Mouse (Mus musculus) kidney, embryonic 15.5 days (tissue): ENCODE data around the gene Lypd6b. TPM values are rescaled to one million over a fixed set of nuclear protein-coding genes. Genes with fewer than 3 reads are reported as not detected.
A peak's percentile ranks its signal among the peaks of the same experiment; 100 is the strongest.

Experiments
- ATAC-seq: fragments of 200-750 bp; cut with Nextera tagmentation; replicated peaks from 2 replicates; pipeline ENCODE4 v1.8.0; 2017; ENCODE audit warnings: moderate TSS enrichment; ENCODE audit not compliant: low FRiP score
- H3K27ac ChIP-seq: fragments of 300-500 bp; sonication (generic); 2 replicates; pipeline ENCODE4 v1.5.1; 2015; ENCODE audit warnings: mild to moderate bottlenecking, inconsistent platforms
- H3K27me3 ChIP-seq: fragments of 300-500 bp; sonication (generic); 2 replicates; pipeline ENCODE4 v1.6.1; 2015; ENCODE audit warnings: inconsistent platforms
- H3K36me3 ChIP-seq: fragments of 300-500 bp; sonication (generic); 2 replicates; pipeline ENCODE4 v1.6.1; 2015; ENCODE audit warnings: inconsistent platforms
- H3K4me1 ChIP-seq: fragments of 300-500 bp; sonication (generic); 2 replicates; pipeline ENCODE4 v1.6.1; 2015; ENCODE audit warnings: inconsistent platforms
- H3K4me2 ChIP-seq: fragments of 300-500 bp; sonication (generic); 2 replicates; pipeline ENCODE4 v1.6.1; 2015; ENCODE audit warnings: moderate library complexity, mild to moderate bottlenecking, inconsistent platforms
- H3K4me3 ChIP-seq: fragments of 300-500 bp; sonication (generic); replicated peaks from 2 replicates; pipeline ENCODE4 v1.5.1; 2015; ENCODE audit warnings: mild to moderate bottlenecking, inconsistent platforms
- H3K9ac ChIP-seq: fragments of 300-500 bp; sonication (generic); 2 replicates; pipeline ENCODE4 v1.6.1; 2015; ENCODE audit warnings: mild to moderate bottlenecking, inconsistent platforms
- H3K9me3 ChIP-seq: fragments of 300-500 bp; sonication (generic); replicated peaks from 2 replicates; pipeline ENCODE4 v1.6.1; 2016; ENCODE audit warnings: inconsistent platforms
- WGBS: fragments of 180-500 bp; shearing (Covaris S2); methylation state at CpG from one replicate; pipeline ENCODE4 v1.1.7; 2015; ENCODE audit warnings: mixed read lengths; 5-methylcytosine and 5-hydroxymethylcytosine counted together
- polyA plus RNA-seq: library from polyadenylated mRNA; unstranded; fragments of >200 nt; fragmentation: Nextera tagmentation; extraction: Ambion mirVana; gene quantifications from 2 replicates; pipeline ENCODE4 v1.2.1, GENCODE M21; 2015

Lypd6b gene
- polyA plus RNA-seq, 1 experiment from 2014 or later, result 10.0 TPM

DNA sequence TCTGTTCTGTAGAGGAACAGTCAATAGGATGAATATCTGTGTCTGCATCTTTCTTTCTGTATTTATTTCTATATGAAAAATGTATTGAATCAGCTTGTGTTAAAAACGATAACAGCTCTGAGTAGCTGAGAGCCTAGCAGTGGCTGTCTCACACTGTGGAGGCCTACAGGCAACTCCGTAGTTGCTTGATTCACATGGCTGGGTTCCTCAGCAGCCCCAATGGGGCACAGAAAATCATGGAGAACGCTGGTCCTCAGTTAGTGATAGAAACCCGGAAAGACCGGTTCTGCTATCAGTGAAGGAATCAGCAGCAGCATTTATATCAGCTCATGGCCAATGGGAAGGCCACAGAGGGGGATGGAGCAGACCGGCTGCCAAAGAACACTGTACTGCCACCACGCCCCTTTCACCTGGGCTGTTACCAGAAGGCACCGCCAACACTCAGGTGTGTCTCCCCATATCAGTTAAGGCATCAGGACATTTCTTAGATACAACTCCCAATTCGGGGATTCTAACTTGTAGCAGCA lies 44.9 kb downstream of the Lypd6b start:
- Histone ChIP-seq H3K36me3 (no peaks in the 10 kb centered on the region), H3K9me3 (no peaks in the 10 kb centered on the region), H3K4me2 (no peak overlapping the region), H3K4me3 (no peak overlapping the region), H3K4me1 (peaks cover 18% of the 10 kb centered on the region), H3K27me3 (no peaks in the 10 kb centered on the region), H3K27ac (peak overlapping the region; percentile 19; the same call in 1 of the 2 replicates), H3K9ac (no peak overlapping the region)
- peak; percentile 63 for ATAC-seq
- WGBS, result 75% methylated on average over 9 of the region's 9 CpGs

- no peak overlapping the region for H3K9ac ChIP-seq
Observed at GRCm38 (mm10) chr2:49837454-49838059, 50.1 kb downstream of the Lypd6b start.

GRCm38 (mm10) chr2:49838611-49839010 lies 51.1 kb downstream of the Lypd6b start:
- Histone ChIP-seq H3K36me3 (no peaks in the 10 kb centered on the region), H3K4me2 (peak overlapping the region; percentile 32; the same call in 1 of the 2 replicates), H3K27me3 (no peaks in the 10 kb centered on the region), H3K4me1 (peaks cover 21% of the 10 kb centered on the region), H3K9me3 (no peaks in the 10 kb centered on the region), H3K27ac (peak overlapping the region; percentile 49; the same call in 1 of the 2 replicates), H3K9ac (no peak overlapping the region), H3K4me3 (no peak overlapping the region)
- peak; percentile 50; the same call in 1 of the 2 replicates for ATAC-seq
- WGBS, result 47% methylated on average over 7 of the region's 7 CpGs

More at GRCm38 (mm10) chr2:49837454-49838059, 50.1 kb downstream of the Lypd6b start:
- no peaks in the 10 kb centered on the region for H3K27me3 ChIP-seq
- 45% methylated on average over 12 of the region's 12 CpGs for WGBS
- no peaks in the 10 kb centered on the region for H3K36me3 ChIP-seq
- H3K4me1 ChIP-seq, result peaks cover 21% of the 10 kb centered on the region
- peak overlapping the region; percentile 6 for H3K27ac ChIP-seq
- ATAC-seq, result 0 out of 2 replicates have a peak, but pooled peaks have one; percentile 47
- no peak overlapping the region for H3K4me3 ChIP-seq
- no peaks in the 10 kb centered on the region for H3K9me3 ChIP-seq
- peak overlapping the region; percentile 19; the same call in 1 of the 2 replicates for H3K4me2 ChIP-seq

DNA sequence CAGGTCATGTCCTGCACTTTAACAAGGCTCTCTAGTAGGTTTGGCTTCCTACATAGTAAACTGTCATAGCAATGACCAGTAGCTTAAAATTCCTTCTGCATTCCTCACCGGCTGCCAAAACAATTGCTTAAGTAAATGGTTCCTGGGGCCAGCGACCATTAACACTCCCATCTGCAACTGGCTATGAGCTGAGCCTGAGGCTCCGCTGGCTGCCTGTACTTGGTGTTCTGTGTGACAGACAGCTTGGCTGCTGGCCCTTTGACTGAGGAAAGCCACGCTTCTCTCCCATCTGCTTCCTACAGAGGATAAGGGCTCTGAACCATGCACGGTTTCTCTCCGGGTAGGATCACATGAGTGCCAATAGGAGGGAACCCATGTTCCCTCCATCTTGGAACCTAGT lies 53.1 kb downstream of the Lypd6b start:
- Histone ChIP-seq H3K4me1 (peaks cover 21% of the 10 kb centered on the region), H3K27ac (0 out of 2 replicates have a peak overlapping the region, but pooled peaks have one; percentile 1), H3K36me3 (no peaks in the 10 kb centered on the region), H3K9me3 (no peaks in the 10 kb centered on the region), H3K9ac (no peak overlapping the region), H3K4me2 (no peak overlapping the region), H3K4me3 (no peak overlapping the region), H3K27me3 (no peaks in the 10 kb centered on the region)
- WGBS, result 35% methylated on average over 6 of the region's 6 CpGs
- peak; percentile 71 for ATAC-seq

GRCm38 (mm10) chr2:49841089-49841488 lies 53.6 kb downstream of the Lypd6b start:
- ATAC-seq, result no peak
- Histone ChIP-seq H3K36me3 (no peaks in the 10 kb centered on the region), H3K4me2 (no peak overlapping the region)

GRCm38 (mm10) chr2:49845104-49845503 lies 57.6 kb downstream of the Lypd6b start:
- no peaks in the 10 kb centered on the region for H3K36me3 ChIP-seq
- H3K4me2 ChIP-seq, result no peak overlapping the region
- no peak for ATAC-seq
- H3K4me1 ChIP-seq, result peaks cover 5% of the 10 kb centered on the region; the same call in 1 of the 2 replicates
- 68% methylated on average over 7 of the region's 7 CpGs for WGBS
- no peaks in the 10 kb centered on the region for H3K27me3 ChIP-seq
- no peak overlapping the region for H3K4me3 ChIP-seq
- no peaks in the 10 kb centered on the region for H3K9me3 ChIP-seq
- H3K9ac ChIP-seq, result no peak overlapping the region
- H3K27ac ChIP-seq, result no peak overlapping the region

More at GRCm38 (mm10) chr2:49841089-49841488, 53.6 kb downstream of the Lypd6b start:
- Histone ChIP-seq H3K27ac (no peak overlapping the region), H3K27me3 (no peaks in the 10 kb centered on the region), H3K9ac (no peak overlapping the region), H3K9me3 (no peaks in the 10 kb centered on the region), H3K4me3 (no peak overlapping the region), H3K4me1 (peaks cover 21% of the 10 kb centered on the region)
- 92% methylated on average over 5 of the region's 5 CpGs for WGBS

- Histone ChIP-seq H3K36me3 (no peaks in the 10 kb centered on the region), H3K27ac (no peak overlapping the region), H3K4me2 (no peak overlapping the region), H3K9me3 (no peaks in the 10 kb centered on the region), H3K4me3 (no peak overlapping the region), H3K9ac (no peak overlapping the region), H3K4me1 (0 out of 2 replicates have a peak, but pooled peaks cover under 1% of the 10 kb centered on the region), H3K27me3 (no peaks in the 10 kb centered on the region)
- 63% methylated on average over 3 of the region's 3 CpGs for WGBS
- ATAC-seq, result no peak
Observed at GRCm38 (mm10) chr2:49846097-49846496, 58.6 kb downstream of the Lypd6b start.

DNA sequence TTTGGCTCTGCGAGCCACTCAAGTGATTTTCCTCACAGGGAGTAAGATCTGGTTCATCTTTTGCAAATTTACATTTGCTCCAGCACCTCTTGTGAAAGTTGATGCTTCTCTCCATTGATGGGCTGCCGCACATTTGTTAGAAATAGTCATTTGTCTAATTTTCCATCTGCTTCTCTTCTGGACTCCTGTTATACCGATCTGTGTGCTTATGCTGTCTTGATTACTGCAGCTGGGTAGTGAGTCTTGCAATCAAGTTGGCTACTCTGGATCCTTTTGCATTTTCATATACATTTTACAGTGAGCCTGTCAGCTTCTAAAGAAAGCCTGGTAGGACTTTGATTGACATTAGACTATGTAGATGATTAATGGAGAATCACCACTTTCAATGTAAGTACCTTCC lies 59.4 kb downstream of the Lypd6b start:
- no peak overlapping the region for H3K27ac ChIP-seq
- no peaks in the 10 kb centered on the region for H3K27me3 ChIP-seq
- H3K9me3 ChIP-seq, result no peaks in the 10 kb centered on the region
- no peak overlapping the region for H3K4me3 ChIP-seq
- 88% methylated on average over 3 of the region's 3 CpGs for WGBS
- H3K36me3 ChIP-seq, result no peaks in the 10 kb centered on the region
- no peak for ATAC-seq
- H3K4me1 ChIP-seq, result no peaks in the 10 kb centered on the region
- H3K9ac ChIP-seq, result no peak overlapping the region
- no peak overlapping the region for H3K4me2 ChIP-seq

- Histone ChIP-seq H3K27me3 (no peaks in the 10 kb centered on the region), H3K9me3 (no peaks in the 10 kb centered on the region), H3K27ac (no peak overlapping the region), H3K36me3 (no peaks in the 10 kb centered on the region), H3K9ac (no peak overlapping the region), H3K4me2 (no peak overlapping the region), H3K4me3 (no peak overlapping the region), H3K4me1 (no peaks in the 10 kb centered on the region)
- WGBS, result 65% methylated on average over 2 of the region's 2 CpGs
- no peak for ATAC-seq
Observed at GRCm38 (mm10) chr2:49847831-49848230, 60.3 kb downstream of the Lypd6b start.

GRCm38 (mm10) chr2:49849771-49850170 lies 62.3 kb downstream of the Lypd6b start:
- WGBS, result 83% methylated on average over 1 of the region's 1 CpGs
- Histone ChIP-seq H3K27ac (no peak overlapping the region), H3K36me3 (no peaks in the 10 kb centered on the region)

DNA sequence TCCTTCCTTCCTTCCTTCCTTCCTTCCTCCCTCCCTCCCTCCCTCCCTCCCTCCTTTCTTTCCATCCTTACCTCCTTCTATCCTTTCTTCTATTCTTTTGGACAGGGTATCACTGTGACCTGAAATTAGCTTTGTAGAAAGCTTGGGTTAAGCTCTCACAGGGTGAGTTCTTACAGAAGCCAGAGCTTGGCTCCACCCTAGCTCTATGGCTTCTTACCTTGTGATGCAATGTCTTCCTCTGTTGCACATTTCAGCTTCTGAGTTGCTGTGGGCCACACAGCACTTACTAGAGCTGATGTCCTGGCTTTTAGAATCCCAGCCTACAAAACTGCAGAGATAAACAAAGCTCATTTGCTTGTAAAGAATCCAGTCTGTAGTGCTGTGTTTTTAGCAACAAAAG lies 64.5 kb downstream of the Lypd6b start:
- no peaks in the 10 kb centered on the region for H3K27me3 ChIP-seq
- H3K9ac ChIP-seq, result no peak overlapping the region
- H3K4me3 ChIP-seq, result no peak overlapping the region
- no peaks in the 10 kb centered on the region for H3K36me3 ChIP-seq
- peaks cover 5% of the 10 kb centered on the region; the same call in 1 of the 2 replicates for H3K4me1 ChIP-seq
- ATAC-seq, result no peak
- no peak overlapping the region for H3K27ac ChIP-seq
- no peak overlapping the region for H3K4me2 ChIP-seq
- no peaks in the 10 kb centered on the region for H3K9me3 ChIP-seq

More at GRCm38 (mm10) chr2:49849771-49850170, 62.3 kb downstream of the Lypd6b start:
- no peak for ATAC-seq
- H3K9ac ChIP-seq, result no peak overlapping the region
- H3K9me3 ChIP-seq, result no peaks in the 10 kb centered on the region
- no peak overlapping the region for H3K4me2 ChIP-seq
- H3K4me1 ChIP-seq, result no peaks in the 10 kb centered on the region
- no peaks in the 10 kb centered on the region for H3K27me3 ChIP-seq
- no peak overlapping the region for H3K4me3 ChIP-seq

GRCm38 (mm10) chr2:49856161-49856564 lies 68.7 kb downstream of the Lypd6b start:
- H3K9me3 ChIP-seq, result no peaks in the 10 kb centered on the region
- H3K27me3 ChIP-seq, result no peaks in the 10 kb centered on the region
- peaks cover 12% of the 10 kb centered on the region; the same call in 1 of the 2 replicates for H3K4me1 ChIP-seq
- no peaks in the 10 kb centered on the region for H3K36me3 ChIP-seq
- WGBS, result 44% methylated on average over 10 of the region's 10 CpGs
- H3K4me2 ChIP-seq, result peak overlapping the region; percentile 29
- no peak overlapping the region for H3K9ac ChIP-seq
- ATAC-seq, result no peak
- no peak overlapping the region for H3K27ac ChIP-seq
- H3K4me3 ChIP-seq, result no peak overlapping the region
